Mouse (Mus musculus) embryonic fibroblast, embryonic 13.5 days (primary cell): Measurements from ENCODE around the gene Anxa6.

Source experiments
- CTCF ChIP-seq: IDR thresholded peaks from 2 replicates; pipeline ENCODE4 v1.5.1; 2011; ENCODE audit warnings: mild to moderate bottlenecking, control low read depth, low read length, moderate library complexity, borderline replicate concordance; ENCODE audit not compliant: insufficient read depth
- POLR2A ChIP-seq: IDR thresholded peaks from 2 replicates; pipeline ENCODE4 v1.6.1; 2011; ENCODE audit warnings: low read depth, mild to moderate bottlenecking, control low read depth, low read length, moderate library complexity

DNA sequence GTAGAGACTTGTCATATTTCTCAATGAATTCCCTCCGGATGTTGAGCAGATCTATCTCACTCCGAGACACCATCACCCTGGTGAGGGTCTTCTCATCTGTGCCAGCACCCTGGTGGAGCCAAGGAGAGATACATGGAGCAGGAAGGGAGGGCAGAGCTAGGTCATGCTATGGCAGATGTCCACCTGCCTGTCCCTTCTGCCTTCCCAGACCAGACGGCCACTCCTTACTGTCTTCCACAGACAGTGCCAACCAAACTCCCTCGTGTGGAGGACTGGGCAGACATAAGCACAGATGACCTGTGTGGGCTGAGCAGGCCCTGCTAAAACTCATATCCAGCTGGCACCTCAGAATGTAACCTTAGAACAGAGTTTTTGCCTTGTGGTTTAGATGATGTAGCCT is 51.6 kb downstream of the Anxa6 start:
- TF ChIP-seq CTCF, result no peak
- no peak for TF ChIP-seq POLR2A
